Comparison of ENCODE assay signal across 8 mouse cellular contexts in the genomic region with DNA sequence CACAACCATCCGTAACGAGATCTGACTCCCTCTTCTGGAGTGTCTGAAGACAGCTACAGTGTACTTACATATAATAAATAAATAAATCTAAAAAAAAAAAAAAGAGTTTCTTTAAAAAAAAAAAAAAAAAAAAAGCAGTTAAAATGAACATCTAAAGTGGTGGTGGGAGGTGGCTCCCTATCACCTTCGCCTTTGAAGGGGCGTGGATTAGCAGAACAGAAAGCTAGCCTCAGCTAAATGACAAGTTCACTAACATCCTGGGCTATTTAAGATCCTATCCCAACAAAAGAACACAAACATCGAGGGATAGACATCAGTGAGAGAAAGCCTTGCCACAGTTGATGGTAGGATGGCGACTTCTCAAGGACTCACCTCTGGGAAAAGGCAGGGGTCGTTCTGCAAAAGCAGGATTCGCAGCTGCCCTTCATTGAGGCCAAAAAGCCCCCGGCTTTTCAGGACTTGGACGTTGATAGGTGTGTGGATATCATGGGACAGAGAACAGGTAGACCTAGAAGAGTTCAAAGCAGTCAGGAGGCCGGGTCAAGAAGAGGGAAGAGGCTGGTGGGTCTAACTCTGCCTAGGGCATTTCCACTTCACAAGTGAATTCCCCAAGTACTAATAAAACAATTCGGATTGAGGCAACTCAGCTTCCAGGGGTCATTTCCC. TPM values are rescaled to one million over a fixed set of nuclear protein-coding genes. Genes with fewer than 3 reads are reported as not detected.
DNase-seq lines count a peak whose midpoint lies in the region; ATAC-seq and TF ChIP-seq lines count a peak whose summit lies in the region.

No protein-coding gene starts in this region.

- H3K4me3 ChIP-seq in heart, embryonic 13.5 days = peak overlapping the region; percentile 90
- H3K4me3 ChIP-seq in G1E (ENCODE audit: low read depth, low read length) = peak overlapping the region; percentile 97
- peak overlapping the region; percentile 59 for H3K4me3 ChIP-seq in hindbrain, embryonic 11.5 days (ENCODE audit: low read depth, low read length)
- H3K4me3 ChIP-seq in midbrain, embryonic 10.5 days = peak overlapping the region; percentile 86

- 47% methylated on average over 12 of the region's 12 CpGs for WGBS in heart, embryonic 13.5 days
- WGBS in hindbrain, embryonic 11.5 days = 45% methylated on average over 12 of the region's 12 CpGs
- WGBS in midbrain, embryonic 10.5 days = 43% methylated on average over 12 of the region's 12 CpGs

- H3K27me3 ChIP-seq in heart, embryonic 13.5 days (replicated peaks) = no peaks in the 10 kb centered on the region
- no peaks in the 10 kb centered on the region for H3K27me3 ChIP-seq in G1E (ENCODE audit: insufficient read depth, low read length)
- no peaks in the 10 kb centered on the region for H3K27me3 ChIP-seq in hindbrain, embryonic 11.5 days (ENCODE audit: control insufficient read depth, insufficient read depth, low read length)
- peaks cover 44% of the 10 kb centered on the region for H3K27me3 ChIP-seq in midbrain, embryonic 10.5 days (ENCODE audit: low read depth, poor library complexity, severe bottlenecking)

- DNase-seq in heart, postnatal 4 days = no peak
- DNase-seq in G1E (ENCODE audit: low spot score) = no peak
- peak; percentile 50 for DNase-seq in hindbrain, embryonic 11.5 days (ENCODE audit: low spot score)
- no peak for DNase-seq in midbrain, embryonic 10.5 days (ENCODE audit: low spot score)
- no peak for DNase-seq in left cerebral cortex, adult 8-10 months (ENCODE audit: low spot score in 2 of 2)
- DNase-seq in left cerebral cortex, adult 9 months (ENCODE audit: low spot score in 2 of 2) = no peak
- no peak for DNase-seq in spleen, adult 18-20 months

- peak overlapping the region; percentile 69 for H3K4me2 ChIP-seq in heart, embryonic 13.5 days
- H3K4me2 ChIP-seq in hindbrain, embryonic 11.5 days (replicated peaks; ENCODE audit: low read depth, low read length) = peak overlapping the region; percentile 78

- peak overlapping the region; percentile 97 for H3K9ac ChIP-seq in heart, embryonic 13.5 days
- peak overlapping the region; percentile 90 for H3K9ac ChIP-seq in hindbrain, embryonic 11.5 days (ENCODE audit: low read depth, low read length)

- peaks cover 18% of the 10 kb centered on the region for H3K4me1 ChIP-seq in heart, embryonic 13.5 days
- H3K4me1 ChIP-seq in G1E (ENCODE audit: insufficient read depth, low read depth, low read length) = peaks cover 23% of the 10 kb centered on the region
- H3K4me1 ChIP-seq in hindbrain, embryonic 11.5 days (replicated peaks; ENCODE audit: control insufficient read depth, insufficient read depth, low read length) = no peaks in the 10 kb centered on the region
- peaks cover 34% of the 10 kb centered on the region for H3K4me1 ChIP-seq in midbrain, embryonic 10.5 days

- ATAC-seq in heart, embryonic 13.5 days (ENCODE audit: extremely low read depth, insufficient number of reproducible peaks, low FRiP score, low TSS enrichment) = no peak
- no peak for ATAC-seq in G1E (ENCODE audit: extremely low read depth, insufficient number of reproducible peaks, low FRiP score, poor library complexity, severe bottlenecking)
- ATAC-seq in hindbrain, embryonic 11.5 days (ENCODE audit: low FRiP score) = 0 out of 2 replicates have a peak, but pooled peaks have one; percentile 14

- TF ChIP-seq CTCF in G1E (IDR thresholded peaks at IDR 0.05; ENCODE audit: low read depth, low read length) = no peak

- H3K36me3 ChIP-seq in heart, embryonic 13.5 days = peaks cover 44% of the 10 kb centered on the region
- peaks cover 44% of the 10 kb centered on the region for H3K36me3 ChIP-seq in G1E (replicated peaks)
- H3K36me3 ChIP-seq in hindbrain, embryonic 11.5 days (ENCODE audit: control insufficient read depth, insufficient read depth, low read length) = peaks cover 5% of the 10 kb centered on the region; the same call in 1 of the 2 replicates
- H3K36me3 ChIP-seq in midbrain, embryonic 10.5 days = peaks cover 40% of the 10 kb centered on the region

- H3K27ac ChIP-seq in heart, embryonic 13.5 days (replicated peaks) = peak overlapping the region; percentile 98
- peak overlapping the region; percentile 94 for H3K27ac ChIP-seq in hindbrain, embryonic 11.5 days (ENCODE audit: low read depth, low read length)
- H3K27ac ChIP-seq in midbrain, embryonic 10.5 days (replicated peaks) = peak overlapping the region; percentile 99

- H3K9me3 ChIP-seq in heart, embryonic 13.5 days = no peaks in the 10 kb centered on the region
- no peaks in the 10 kb centered on the region for H3K9me3 ChIP-seq in G1E (replicated peaks)
- H3K9me3 ChIP-seq in hindbrain, embryonic 11.5 days (ENCODE audit: control insufficient read depth, low read length) = no peaks in the 10 kb centered on the region
- no peaks in the 10 kb centered on the region for H3K9me3 ChIP-seq in midbrain, embryonic 10.5 days (replicated peaks)

RNA-seq across cellular contexts. Expression of gene Zc3hav1l, which starts 1.3 kb away (rescaled TPM):
- polyA plus RNA-seq in heart, embryonic 13.5 days (2015; fragmentation: Nextera tagmentation; extraction: Ambion mirVana) = 7.6 and 8.0 TPM in 2 replicates
- total RNA-seq in heart, postnatal 4 days (2021) = 10 to 100 TPM; 10.2 to 10.4 TPM
- total RNA-seq in G1E (2014; fragmentation: Nextera tagmentation) = 28.5 and 30.6 TPM in 2 replicates
- total RNA-seq in G1E (2017) = 4.5 and 5.6 TPM in 2 replicates
- 7.3 and 7.5 TPM in 2 replicates for polyA plus RNA-seq in G1E (2012)
- polyA plus RNA-seq in hindbrain, embryonic 11.5 days (2014; fragmentation: Nextera tagmentation; extraction: Ambion mirVana) = 13.9 and 14.9 TPM in 2 replicates
- 12.9 and 13.6 TPM in 2 replicates for polyA plus RNA-seq in midbrain, embryonic 10.5 days (2016; fragmentation: Nextera tagmentation; extraction: Ambion mirVana)
- total RNA-seq in left cerebral cortex, adult 8-10 months (2022) = 1 to 10 TPM; 3.1 to 3.5 (median 3.4) TPM

RNA-seq across cellular contexts. Expression of gene D630045J12Rik, which starts 43.9 kb away (rescaled TPM):
- 1.7 and 1.8 TPM in 2 replicates for polyA plus RNA-seq in heart, embryonic 13.5 days (2015; fragmentation: Nextera tagmentation; extraction: Ambion mirVana)
- total RNA-seq in heart, postnatal 4 days (2021) = 1 to 10 TPM; 3.7 to 3.9 TPM
- total RNA-seq in G1E (2014; fragmentation: Nextera tagmentation) = not detected in 2 replicates
- total RNA-seq in G1E (2017) = 0.38 and 0.41 TPM in 2 replicates
- 0.01 TPM in 2 replicates for polyA plus RNA-seq in G1E (2012)
- 12.3 and 13.2 TPM in 2 replicates for polyA plus RNA-seq in hindbrain, embryonic 11.5 days (2014; fragmentation: Nextera tagmentation; extraction: Ambion mirVana)
- polyA plus RNA-seq in midbrain, embryonic 10.5 days (2016; fragmentation: Nextera tagmentation; extraction: Ambion mirVana) = 5.6 and 7.2 TPM in 2 replicates
- total RNA-seq in left cerebral cortex, adult 8-10 months (2022) = 10 to 100 TPM; 29.1 to 36.6 (median 33.5) TPM

RNA-seq across cellular contexts. Expression of gene Zc3hav1, which starts 56.7 kb away (rescaled TPM):
- 8.6 and 9.0 TPM in 2 replicates for polyA plus RNA-seq in heart, embryonic 13.5 days (2015; fragmentation: Nextera tagmentation; extraction: Ambion mirVana)
- total RNA-seq in heart, postnatal 4 days (2021) = 10 to 100 TPM; 20.5 to 21.6 TPM
- 210 and 217 TPM in 2 replicates for total RNA-seq in G1E (2014; fragmentation: Nextera tagmentation)
- 107 and 112 TPM in 2 replicates for total RNA-seq in G1E (2017)
- 44.0 and 45.8 TPM in 2 replicates for polyA plus RNA-seq in G1E (2012)
- polyA plus RNA-seq in hindbrain, embryonic 11.5 days (2014; fragmentation: Nextera tagmentation; extraction: Ambion mirVana) = 1.7 and 1.9 TPM in 2 replicates
- 2.1 and 2.4 TPM in 2 replicates for polyA plus RNA-seq in midbrain, embryonic 10.5 days (2016; fragmentation: Nextera tagmentation; extraction: Ambion mirVana)
- total RNA-seq in left cerebral cortex, adult 8-10 months (2022) = 1 to 10 TPM; 4.0 to 7.2 (median 5.6) TPM
